Mouse (Mus musculus): ENCODE data around the gene Eme2. TPM values are rescaled to one million over a fixed set of nuclear protein-coding genes. Genes with fewer than 3 reads are reported as not detected.

Gene Eme2
- polyA plus RNA-seq, 1 experiment from 2014 or later: 33.6 TPM

- Histone ChIP-seq H3K27me3 (replicated peaks; ENCODE audit: low read depth, poor library complexity, severe bottlenecking) (no peaks in the 10 kb centered on the region), H3K27ac (replicated peaks) (no peak overlapping the region), H3K9me3 (no peaks in the 10 kb centered on the region), H3K4me1 (no peaks in the 10 kb centered on the region), H3K4me3 (no peak overlapping the region), H3K36me3 (replicated peaks) (peaks cover 100% of the 10 kb centered on the region)
- WGBS: 94% methylated on average over 2 of the region's 2 CpGs
- DNase-seq (ENCODE audit: low spot score): no peak
Observed at GRCm38 (mm10) chr17:24907591-24907990, 12.7 kb upstream of the Eme2 start.

GRCm38 (mm10) chr17:24903767-24904166 lies 8.9 kb upstream of the Eme2 start:
- H3K36me3 ChIP-seq (replicated peaks): peaks cover 100% of the 10 kb centered on the region
- H3K27ac ChIP-seq (replicated peaks): no peak overlapping the region
- H3K27me3 ChIP-seq (replicated peaks; ENCODE audit: low read depth, poor library complexity, severe bottlenecking): no peaks in the 10 kb centered on the region
- no peaks in the 10 kb centered on the region for H3K4me1 ChIP-seq
- DNase-seq (ENCODE audit: low spot score): no peak
- no peak overlapping the region for H3K4me3 ChIP-seq
- 96% methylated on average over 9 of the region's 9 CpGs for WGBS
- H3K9me3 ChIP-seq: no peaks in the 10 kb centered on the region

- DNase-seq (ENCODE audit: low spot score): peak; percentile 43
- WGBS: 71% methylated on average over 9 of the region's 9 CpGs
Observed at GRCm38 (mm10) chr17:24902671-24903474, 8.0 kb upstream of the Eme2 start.

GRCm38 (mm10) chr17:24902124-24902523 lies 7.2 kb upstream of the Eme2 start:
- WGBS: 92% methylated on average over 5 of the region's 5 CpGs
- DNase-seq (ENCODE audit: low spot score): no peak
- Histone ChIP-seq H3K9me3 (no peaks in the 10 kb centered on the region), H3K27me3 (replicated peaks; ENCODE audit: low read depth, poor library complexity, severe bottlenecking) (no peaks in the 10 kb centered on the region), H3K27ac (replicated peaks) (no peak overlapping the region), H3K4me3 (no peak overlapping the region), H3K4me1 (peaks cover 12% of the 10 kb centered on the region), H3K36me3 (replicated peaks) (peaks cover 100% of the 10 kb centered on the region)

More at GRCm38 (mm10) chr17:24902671-24903474, 8.0 kb upstream of the Eme2 start:
- Histone ChIP-seq H3K27ac (replicated peaks) (no peak overlapping the region), H3K4me1 (peaks cover 4% of the 10 kb centered on the region), H3K9me3 (no peaks in the 10 kb centered on the region), H3K27me3 (replicated peaks; ENCODE audit: low read depth, poor library complexity, severe bottlenecking) (no peaks in the 10 kb centered on the region), H3K4me3 (no peak overlapping the region), H3K36me3 (replicated peaks) (peaks cover 100% of the 10 kb centered on the region)

GRCm38 (mm10) chr17:24900014-24900413 lies 5.1 kb upstream of the Eme2 start:
- peaks cover 84% of the 10 kb centered on the region for H3K36me3 ChIP-seq (replicated peaks)
- 93% methylated on average over 6 of the region's 6 CpGs for WGBS
- H3K4me3 ChIP-seq: 0 out of 2 replicates have a peak overlapping the region, but pooled peaks have one; percentile 4
- no peak overlapping the region for H3K27ac ChIP-seq (replicated peaks)
- H3K4me1 ChIP-seq: peaks cover 32% of the 10 kb centered on the region
- no peaks in the 10 kb centered on the region for H3K9me3 ChIP-seq
- no peak for DNase-seq (ENCODE audit: low spot score)
- H3K27me3 ChIP-seq (replicated peaks; ENCODE audit: low read depth, poor library complexity, severe bottlenecking): no peaks in the 10 kb centered on the region

GRCm38 (mm10) chr17:24899153-24899552 lies 4.3 kb upstream of the Eme2 start:
- Histone ChIP-seq H3K27ac (replicated peaks) (no peak overlapping the region), H3K36me3 (replicated peaks) (peaks cover 75% of the 10 kb centered on the region), H3K4me1 (peaks cover 36% of the 10 kb centered on the region), H3K9me3 (no peaks in the 10 kb centered on the region), H3K4me3 (peak overlapping the region; percentile 0; the same call in 1 of the 2 replicates), H3K27me3 (replicated peaks; ENCODE audit: low read depth, poor library complexity, severe bottlenecking) (no peaks in the 10 kb centered on the region)
- DNase-seq (ENCODE audit: low spot score): no peak
- WGBS: 84% methylated on average over 5 of the region's 5 CpGs

- WGBS: 83% methylated on average over 4 of the region's 4 CpGs
- peak overlapping the region; percentile 83; the same call in 1 of the 2 replicates for H3K4me3 ChIP-seq
- H3K4me1 ChIP-seq: peaks cover 45% of the 10 kb centered on the region
Observed at GRCm38 (mm10) chr17:24898041-24898854, 3.4 kb upstream of the Eme2 start.

GRCm38 (mm10) chr17:24897600-24897999 lies 2.7 kb upstream of the Eme2 start:
- Histone ChIP-seq H3K36me3 (replicated peaks) (peaks cover 74% of the 10 kb centered on the region), H3K4me1 (peaks cover 46% of the 10 kb centered on the region), H3K4me3 (peak overlapping the region; percentile 83), H3K27me3 (replicated peaks; ENCODE audit: low read depth, poor library complexity, severe bottlenecking) (no peaks in the 10 kb centered on the region), H3K27ac (replicated peaks) (no peak overlapping the region), H3K9me3 (no peaks in the 10 kb centered on the region)
- 81% methylated on average over 4 of the region's 4 CpGs for WGBS
- DNase-seq (ENCODE audit: low spot score): no peak

More at GRCm38 (mm10) chr17:24898041-24898854, 3.4 kb upstream of the Eme2 start:
- Histone ChIP-seq H3K27ac (replicated peaks) (no peak overlapping the region), H3K9me3 (no peaks in the 10 kb centered on the region), H3K36me3 (replicated peaks) (peaks cover 74% of the 10 kb centered on the region), H3K27me3 (replicated peaks; ENCODE audit: low read depth, poor library complexity, severe bottlenecking) (no peaks in the 10 kb centered on the region)
- DNase-seq (ENCODE audit: low spot score): no peak

- Histone ChIP-seq H3K27me3 (replicated peaks; ENCODE audit: low read depth, poor library complexity, severe bottlenecking) (no peaks in the 10 kb centered on the region), H3K36me3 (replicated peaks) (peaks cover 74% of the 10 kb centered on the region), H3K4me3 (peak overlapping the region; percentile 83), H3K27ac (replicated peaks) (peak overlapping the region; percentile 90), H3K4me1 (peaks cover 46% of the 10 kb centered on the region), H3K9me3 (no peaks in the 10 kb centered on the region)
- 41% methylated on average over 11 of the region's 11 CpGs for WGBS
- no peak for DNase-seq (ENCODE audit: low spot score)
Observed at GRCm38 (mm10) chr17:24896993-24897269, 2.0 kb upstream of the Eme2 start.

GRCm38 (mm10) chr17:24896241-24896992 lies 1.5 kb upstream of the Eme2 start, which contains the start of gene Nme3:
Nme3 (plus strand) TSS chr17:24896500.
- DNase-seq (ENCODE audit: low spot score): peak; percentile 86
- no peaks in the 10 kb centered on the region for H3K9me3 ChIP-seq
- peaks cover 74% of the 10 kb centered on the region for H3K36me3 ChIP-seq (replicated peaks)
- no peaks in the 10 kb centered on the region for H3K27me3 ChIP-seq (replicated peaks; ENCODE audit: low read depth, poor library complexity, severe bottlenecking)
- peaks cover 46% of the 10 kb centered on the region for H3K4me1 ChIP-seq
- H3K4me3 ChIP-seq: peak within 1 kb of the TSS; percentile 83
- peak within 1 kb of the TSS; percentile 90 for H3K27ac ChIP-seq (replicated peaks)
- WGBS: 2% methylated on average over 50 of the region's 50 CpGs

GRCm38 (mm10) chr17:24895571-24896240 lies 819 bp upstream of the Eme2 start:
- peaks cover 74% of the 10 kb centered on the region for H3K36me3 ChIP-seq (replicated peaks)
- DNase-seq (ENCODE audit: low spot score): no peak

More at GRCm38 (mm10) chr17:24895571-24896240, 819 bp upstream of the Eme2 start:
- peak overlapping the region; percentile 83 for H3K4me3 ChIP-seq
- 13% methylated on average over 23 of the region's 23 CpGs for WGBS
- peak overlapping the region; percentile 90 for H3K27ac ChIP-seq (replicated peaks)
- no peaks in the 10 kb centered on the region for H3K27me3 ChIP-seq (replicated peaks; ENCODE audit: low read depth, poor library complexity, severe bottlenecking)
- no peaks in the 10 kb centered on the region for H3K9me3 ChIP-seq
- H3K4me1 ChIP-seq: peaks cover 46% of the 10 kb centered on the region
